Mouse (Mus musculus): Measurements from ENCODE around the gene Cdk5.

Gene Cdk5

GRCm38 (mm10) chr5:24423129-24424003, at the start of gene Cdk5, which contains the start of gene Slc4a2:
Gene Cdk5, minus strand, starts transcription at chr5:24423530.
Gene Slc4a2, plus strand, starts transcription at chr5:24423837.
- peak; percentile 99 for DNase-seq

GRCm38 (mm10) chr5:24470600-24470999, 47.3 kb upstream of the Cdk5 start:
- DNase-seq, result peak; percentile 92

- no peak for DNase-seq
These were observed 43.4 kb upstream of the Cdk5 start for GRCm38 (mm10) chr5:24466762-24467161.

- no peak for DNase-seq
These were observed 32.3 kb upstream of the Cdk5 start for GRCm38 (mm10) chr5:24455613-24456012.

GRCm38 (mm10) chr5:24455076-24455475, 31.7 kb upstream of the Cdk5 start:
- DNase-seq, result no peak

- DNase-seq, result no peak
These were observed 30.6 kb upstream of the Cdk5 start for GRCm38 (mm10) chr5:24453985-24454303.

- no peak for DNase-seq
These were observed 30.1 kb upstream of the Cdk5 start for GRCm38 (mm10) chr5:24453283-24453984.

- DNase-seq, result no peak
These were observed 29.4 kb upstream of the Cdk5 start for GRCm38 (mm10) chr5:24452691-24453233.

- peak; percentile 35 for DNase-seq
These were observed 28.8 kb upstream of the Cdk5 start, which contains the start of gene Agap3 for GRCm38 (mm10) chr5:24452030-24452690. Gene Agap3, plus strand, starts transcription at chr5:24452177.

GRCm38 (mm10) chr5:24451264-24452029, 28.1 kb upstream of the Cdk5 start:
- peak; percentile 90 for DNase-seq

GRCm38 (mm10) chr5:24447624-24448298, 24.4 kb upstream of the Cdk5 start, which contains the start of gene Tmub1:
Gene Tmub1, minus strand, starts transcription at chr5:24447854.
- peak; percentile 91 for DNase-seq

- DNase-seq, result no peak
These were observed 23.3 kb upstream of the Cdk5 start for GRCm38 (mm10) chr5:24446630-24447029.

GRCm38 (mm10) chr5:24445428-24446080, 22.2 kb upstream of the Cdk5 start:
- no peak for DNase-seq

- peak; percentile 96 for DNase-seq
These were observed 21.6 kb upstream of the Cdk5 start, which contains the start of gene Fastk for GRCm38 (mm10) chr5:24444746-24445427. Gene Fastk, minus strand, starts transcription at chr5:24445287.

GRCm38 (mm10) chr5:24443927-24444326, 20.6 kb upstream of the Cdk5 start:
- no peak for DNase-seq

- DNase-seq, result no peak
These were observed 19.9 kb upstream of the Cdk5 start for GRCm38 (mm10) chr5:24443204-24443603.

GRCm38 (mm10) chr5:24442029-24442428, 18.7 kb upstream of the Cdk5 start:
- DNase-seq, result no peak

GRCm38 (mm10) chr5:24441187-24441586, 17.9 kb upstream of the Cdk5 start:
- DNase-seq, result no peak

GRCm38 (mm10) chr5:24433993-24434392, 10.7 kb upstream of the Cdk5 start:
- no peak for DNase-seq

GRCm38 (mm10) chr5:24428596-24428995, 5.3 kb upstream of the Cdk5 start:
- no peak for DNase-seq
